Mouse (Mus musculus) CD4-positive, CD25-positive, alpha-beta regulatory T cell, adult 4 months (primary cell): ENCODE results near the gene Ap5b1. TPM values are rescaled to one million over a fixed set of nuclear protein-coding genes. Genes with fewer than 3 reads are reported as not detected.

Experiments
- ATAC-seq: one replicate; pipeline ENCODE4 v1.8.0; 2017
- polyA plus RNA-seq, 2 experiments: library from polyadenylated mRNA; unstranded; fragments of 100-300 nt; shearing (Covaris generic); gene quantifications; one replicate each; pipeline ENCODE4 v1.2.1; 2017

Ap5b1 gene
- polyA plus RNA-seq, 2 experiments from 2014 or later: 3.8 to 7.4 TPM

DNA sequence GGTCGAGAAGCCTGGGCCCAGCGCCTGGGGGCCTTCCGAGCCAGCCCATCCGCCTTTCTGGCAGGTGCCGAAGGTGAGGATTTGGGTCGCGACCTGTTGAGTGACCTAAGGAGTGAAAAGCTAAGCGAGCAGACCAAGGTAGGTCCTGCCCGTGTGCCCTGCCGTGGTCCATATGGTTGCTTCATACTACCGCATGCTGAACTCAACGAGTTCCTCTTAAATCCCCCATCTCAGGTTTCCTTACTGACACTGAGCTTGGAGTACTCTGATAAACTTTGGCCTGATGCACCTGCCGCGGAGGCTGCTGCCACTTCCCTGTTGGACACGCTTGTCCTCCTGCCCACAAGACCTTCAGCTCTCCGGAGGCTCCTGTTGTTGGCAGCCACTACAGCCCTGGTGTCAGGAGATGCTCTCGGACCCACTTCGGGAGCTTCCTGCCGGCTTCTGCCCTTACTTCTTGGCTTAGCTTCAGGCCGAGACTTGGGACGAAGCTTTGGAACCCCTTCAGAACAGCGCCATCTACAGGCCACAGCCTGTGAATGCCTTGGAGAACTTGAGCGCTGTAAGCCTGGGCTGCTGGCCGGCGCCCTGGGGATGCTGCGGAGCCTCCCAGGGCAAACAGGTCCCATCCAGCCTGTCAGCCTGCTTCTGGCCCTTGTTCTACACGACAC is 780 bp downstream of the Ap5b1 start:
- ATAC-seq: peak; percentile 3

DNA sequence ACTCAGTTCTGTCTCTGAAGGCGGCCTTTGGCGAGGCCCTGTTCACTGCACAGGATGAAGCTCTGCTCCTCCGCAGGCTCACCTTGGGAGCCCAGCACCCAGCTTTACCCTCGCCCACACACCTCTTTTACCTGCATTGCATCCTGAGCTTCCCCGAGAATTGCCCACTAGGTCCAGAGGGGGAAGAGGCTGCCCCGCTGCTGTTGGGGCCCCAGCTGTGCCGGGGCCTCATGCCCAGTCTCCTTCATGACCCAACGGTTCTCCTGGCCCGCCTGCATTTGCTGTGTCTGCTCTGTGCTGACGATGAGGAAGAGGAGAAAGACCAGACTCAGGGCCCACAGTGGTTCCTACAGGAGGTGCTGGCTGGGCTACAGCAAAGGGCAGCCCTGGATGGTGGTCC is 1.7 kb downstream of the Ap5b1 start:
- ATAC-seq: no peak

- no peak for ATAC-seq
Measured at GRCm38 (mm10) chr19:5570353-5571246, 2.8 kb downstream of the Ap5b1 start.

DNA sequence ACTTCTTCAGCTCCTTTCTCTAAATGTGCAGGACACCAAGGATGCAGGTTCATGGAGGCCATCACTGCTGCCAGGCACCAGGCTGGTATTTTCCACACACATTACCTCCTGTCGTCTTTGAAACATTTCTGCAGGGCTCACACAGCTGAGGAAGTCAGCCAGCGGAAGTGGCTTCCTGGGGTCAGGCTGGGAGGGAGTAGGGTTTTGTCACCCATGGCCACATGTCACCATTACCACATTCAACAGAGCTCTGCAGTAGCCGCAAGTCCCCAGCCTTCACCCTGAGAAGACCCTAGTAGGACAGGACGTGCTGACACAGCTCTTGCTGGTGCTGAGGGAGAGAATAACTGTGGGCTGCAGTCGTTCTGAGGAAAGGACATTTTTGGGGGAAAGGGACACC is 4.0 kb downstream of the Ap5b1 start:
- ATAC-seq: peak; percentile 31

DNA sequence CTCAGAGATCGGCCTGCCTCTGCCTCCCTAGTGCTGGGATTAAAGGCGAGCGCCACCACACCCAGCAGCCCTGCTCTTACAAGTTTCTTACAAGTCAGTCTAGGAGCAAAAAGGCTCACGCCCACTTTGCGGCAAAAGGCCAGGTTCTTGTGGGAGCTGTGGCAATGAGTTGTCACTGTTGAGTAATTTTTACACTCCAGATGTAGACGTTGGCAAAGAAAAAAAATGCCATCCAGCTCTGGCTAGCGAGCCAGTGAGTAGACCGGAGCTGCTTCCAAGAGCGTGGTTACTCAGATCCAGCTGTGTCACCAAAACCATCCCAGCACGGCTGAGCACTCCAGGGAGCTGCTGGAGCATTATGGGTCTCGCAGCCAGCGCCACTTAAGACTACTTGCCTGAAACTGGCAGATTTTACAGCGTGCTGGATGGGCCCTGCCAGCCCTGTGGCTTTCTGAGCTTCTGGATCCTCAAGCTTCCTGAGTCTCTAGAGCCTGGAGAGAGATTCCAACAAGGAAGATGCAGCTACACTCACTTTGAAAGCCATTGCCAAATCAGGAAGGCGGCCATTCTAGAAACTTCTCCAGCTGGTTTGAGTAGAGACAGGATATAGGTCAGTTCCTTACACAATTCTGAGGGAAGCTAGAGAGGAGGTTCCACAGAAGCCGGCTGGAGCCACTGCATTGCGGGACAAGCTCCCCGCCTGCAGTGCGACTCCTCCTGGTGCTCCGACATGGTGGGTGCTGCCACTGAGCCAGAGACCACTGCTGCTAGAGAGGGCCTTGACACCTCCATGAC is 4.7 kb downstream of the Ap5b1 start:
- ATAC-seq: no peak

DNA sequence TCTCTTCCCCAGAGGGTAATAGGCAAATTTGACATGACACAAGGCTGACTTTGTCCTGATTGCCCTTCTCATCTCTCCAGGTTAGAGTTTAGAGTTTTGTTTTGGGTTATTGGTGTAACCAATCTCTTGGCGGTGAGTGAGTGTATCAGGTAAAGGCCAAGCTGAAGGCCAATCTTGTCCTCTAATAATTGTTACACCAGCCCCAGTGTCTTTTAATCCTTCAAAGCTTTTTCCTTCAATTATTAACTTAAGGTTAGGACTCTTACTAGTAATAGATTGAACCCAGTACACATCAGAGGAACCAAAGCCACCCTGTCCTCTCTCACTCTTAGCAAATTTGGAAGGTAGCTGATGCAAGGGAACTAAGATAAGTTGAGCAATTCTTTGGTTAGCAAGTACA is 7.5 kb downstream of the Ap5b1 start:
- no peak for ATAC-seq

GRCm38 (mm10) chr19:5579971-5580370 is 12.1 kb downstream of the Ap5b1 start:
- ATAC-seq: no peak

- ATAC-seq: no peak
Measured at GRCm38 (mm10) chr19:5580776-5581175, 13.0 kb downstream of the Ap5b1 start.

GRCm38 (mm10) chr19:5581995-5582394 is 14.2 kb downstream of the Ap5b1 start:
- ATAC-seq: no peak

DNA sequence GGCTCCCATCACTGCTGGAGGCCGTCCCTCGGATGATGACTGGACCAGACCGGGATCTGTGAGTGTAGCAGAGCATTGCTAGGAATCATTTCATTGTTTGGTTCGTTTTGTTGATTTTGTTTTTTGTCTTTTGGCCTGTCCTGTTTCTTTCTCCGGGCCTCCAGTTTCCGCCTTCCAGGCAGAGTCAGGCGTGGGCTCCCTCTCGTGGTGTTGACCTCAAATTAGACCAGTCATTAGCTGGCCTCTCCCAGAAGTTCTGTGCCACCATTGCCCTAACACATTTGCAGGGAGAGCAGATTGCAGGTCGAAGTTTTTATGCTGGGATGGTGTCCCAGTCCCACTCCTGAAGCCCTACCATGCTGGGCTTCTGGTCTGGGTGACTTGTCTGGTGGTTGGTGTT is 21.3 kb downstream of the Ap5b1 start:
- ATAC-seq: no peak

- no peak for ATAC-seq
Measured at GRCm38 (mm10) chr19:5591888-5592287, 24.1 kb downstream of the Ap5b1 start.

- no peak for ATAC-seq
Measured at GRCm38 (mm10) chr19:5599224-5599623, 31.4 kb downstream of the Ap5b1 start.

DNA sequence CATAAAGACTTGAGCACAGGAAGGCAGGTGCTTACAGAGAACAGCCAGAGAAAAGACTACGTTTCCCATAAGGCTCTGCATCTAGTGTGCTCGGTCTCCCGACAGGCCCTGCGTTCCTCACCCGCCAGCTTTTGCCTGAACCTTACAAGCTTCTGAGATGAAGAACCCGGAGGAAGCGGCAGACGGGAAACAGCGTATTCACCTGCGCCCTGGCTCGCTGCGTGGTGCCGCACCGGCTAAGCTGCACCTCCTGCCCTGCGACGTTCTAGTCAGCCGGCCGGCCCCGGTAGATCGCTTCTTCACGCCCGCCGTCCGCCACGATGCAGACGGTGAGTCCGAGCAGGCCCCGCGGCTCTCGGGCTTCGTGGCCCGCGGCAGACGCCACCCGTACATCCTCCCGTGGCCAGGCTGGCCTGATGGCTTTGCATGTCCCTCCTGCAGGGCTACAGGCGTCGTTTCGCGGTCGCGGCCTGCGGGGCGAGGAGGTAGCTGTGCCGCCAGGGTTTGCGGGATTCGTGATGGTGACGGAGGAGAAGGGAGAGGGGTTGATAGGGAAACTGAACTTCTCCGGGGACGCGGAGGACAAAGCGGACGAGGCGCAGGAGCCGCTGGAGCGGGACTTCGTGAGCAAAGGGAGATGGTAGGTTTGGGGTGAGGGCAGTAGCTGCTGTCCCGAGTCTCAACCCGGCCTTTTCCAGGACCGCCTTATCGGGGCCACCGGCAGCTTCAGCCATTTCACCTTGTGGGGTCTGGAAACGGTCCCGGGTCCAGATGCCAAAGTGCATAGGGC is 34.1 kb downstream of the Ap5b1 start, which contains the start of gene Rnaseh2c:
Gene Rnaseh2c, plus strand, starts transcription at position 122 of the 790 bp plus-strand sequence.
- ATAC-seq: peak; percentile 99

DNA sequence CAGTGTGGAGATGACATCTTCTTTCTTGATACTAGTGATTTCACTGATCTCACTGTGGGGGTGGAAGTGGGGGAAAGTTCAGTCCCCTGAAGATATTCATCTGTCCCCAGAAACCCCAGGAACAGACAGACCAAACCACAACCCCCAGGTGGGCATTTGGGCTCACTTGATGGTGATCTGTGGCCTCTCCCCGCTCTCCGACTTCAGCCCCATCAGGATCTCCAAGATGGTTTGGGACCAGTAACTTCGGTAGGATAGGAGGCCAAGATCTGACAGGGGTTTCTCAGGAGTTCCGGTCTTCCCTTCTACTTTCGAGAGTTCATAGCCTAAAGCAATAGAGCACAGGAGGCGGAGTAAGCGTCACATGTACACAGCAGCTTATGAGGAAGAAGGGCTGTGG is 35.8 kb downstream of the Ap5b1 start:
- ATAC-seq: no peak

- ATAC-seq: no peak
Measured at GRCm38 (mm10) chr19:5605126-5605525, 37.3 kb downstream of the Ap5b1 start.

DNA sequence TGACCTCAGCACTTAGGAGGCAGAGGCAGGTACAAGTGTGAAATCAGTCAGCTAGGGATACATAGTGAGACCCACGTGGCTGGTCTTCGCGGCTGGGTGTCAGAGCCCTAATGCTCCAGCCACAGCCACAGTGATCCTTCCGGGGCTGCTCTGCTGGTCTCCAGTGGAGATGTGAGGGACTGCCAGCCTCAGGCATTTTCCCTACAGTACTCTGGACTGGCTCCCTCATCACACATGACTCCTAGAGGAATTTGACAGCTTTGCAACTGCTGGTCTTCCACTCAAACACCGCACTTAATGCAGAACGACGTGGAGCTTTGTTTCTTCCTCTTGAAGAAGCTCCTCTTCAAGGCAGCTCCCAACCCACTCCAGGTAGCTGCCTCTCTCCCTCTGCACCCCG is 38.4 kb downstream of the Ap5b1 start:
- ATAC-seq: no peak

DNA sequence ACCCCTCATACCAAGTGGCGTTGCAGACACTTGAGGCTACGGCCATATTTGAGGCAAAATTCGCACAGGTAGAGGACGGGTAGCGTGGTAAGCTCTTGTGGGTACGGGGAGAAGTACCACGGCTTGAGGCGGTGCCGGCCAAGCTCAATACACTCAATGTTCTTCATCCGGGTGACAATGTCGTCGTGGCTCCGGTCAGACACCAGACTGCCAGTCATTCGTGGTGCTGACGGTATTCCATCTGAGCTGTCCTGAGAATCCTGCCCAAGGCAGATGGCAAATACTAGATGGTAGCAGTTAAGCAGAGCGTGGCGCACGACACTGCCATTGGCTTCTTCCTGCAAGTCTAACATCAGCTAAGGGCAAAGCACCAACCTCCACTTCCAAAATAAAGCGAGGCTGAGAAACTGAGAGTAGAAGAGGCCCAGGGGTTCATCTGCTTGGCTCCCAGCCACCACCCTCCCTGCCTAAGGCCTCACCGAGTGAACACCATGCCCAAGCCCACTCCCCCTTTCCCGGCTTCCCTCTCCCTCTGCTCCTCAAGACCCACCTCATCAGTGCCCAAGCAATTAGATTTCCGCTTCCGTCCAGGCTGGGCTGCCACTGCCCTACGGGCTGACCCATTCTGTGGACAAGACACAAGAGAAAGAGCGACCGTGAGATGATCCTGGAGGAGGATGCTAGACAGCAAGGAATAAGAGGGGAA is 40.0 kb downstream of the Ap5b1 start:
- no peak for ATAC-seq

DNA sequence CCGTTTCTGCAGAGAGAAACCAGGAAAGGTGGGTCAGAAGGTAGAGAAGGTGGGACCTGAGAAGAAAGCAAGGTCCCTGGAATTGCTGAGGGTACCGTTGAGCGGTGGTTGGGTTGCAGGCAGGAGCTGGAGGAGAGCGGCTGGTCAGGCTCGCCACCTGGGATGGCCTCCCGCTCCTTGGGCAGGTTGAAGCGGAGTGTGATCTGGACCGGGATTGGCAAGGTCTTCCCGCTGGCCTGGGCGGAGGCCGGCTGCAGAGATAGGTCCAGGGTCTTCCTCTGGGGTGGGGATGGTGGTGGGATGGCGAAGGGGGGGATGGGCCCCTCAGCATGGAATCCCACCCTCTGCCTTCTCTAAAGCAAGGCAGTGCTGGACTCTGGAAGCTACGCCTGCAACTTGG is 40.9 kb downstream of the Ap5b1 start:
- ATAC-seq: no peak

GRCm38 (mm10) chr19:5609171-5609546 is 41.3 kb downstream of the Ap5b1 start:
- ATAC-seq: no peak

DNA sequence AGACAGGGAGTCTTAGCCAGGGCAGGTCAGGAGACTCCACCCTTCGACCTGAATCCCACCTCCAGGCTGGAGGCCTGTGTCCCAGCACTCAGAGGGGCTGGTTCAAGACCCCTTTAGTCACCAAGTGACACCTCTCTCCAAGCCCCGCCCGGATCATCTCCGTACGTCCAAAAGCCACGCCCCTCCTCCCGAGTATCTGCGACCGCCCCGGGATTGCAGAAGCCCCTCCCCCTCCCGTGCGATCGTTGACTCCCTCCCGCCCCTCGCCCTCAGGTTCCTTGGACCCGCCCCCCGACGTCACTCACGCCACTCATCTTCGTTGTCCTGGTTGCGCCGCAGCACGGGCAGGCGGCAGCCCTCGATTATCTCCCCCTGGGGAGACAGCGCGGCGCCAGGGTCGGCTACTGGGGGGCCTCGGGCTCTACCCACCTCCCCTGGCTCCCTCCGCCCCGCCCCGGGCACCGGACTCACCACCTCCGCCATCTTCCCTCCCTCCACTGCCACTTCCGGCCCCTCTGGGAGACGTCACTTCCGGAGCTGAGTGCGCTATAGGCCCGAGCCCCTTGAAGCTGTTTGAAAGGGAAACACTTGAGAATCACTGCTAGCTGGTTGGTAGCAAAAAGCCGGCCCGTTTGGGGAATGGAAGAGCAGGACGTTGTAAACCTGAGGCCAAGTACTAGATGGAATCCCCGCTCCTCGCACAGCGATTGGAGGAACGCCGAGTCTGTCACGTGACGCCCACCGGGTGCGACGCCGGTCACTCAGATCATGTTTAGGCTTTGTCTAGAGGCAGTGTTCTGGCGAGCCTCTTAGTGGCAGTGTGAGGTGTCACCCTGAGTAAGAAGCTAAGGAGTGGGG is 42.0 kb downstream of the Ap5b1 start, which contains the start of gene Kat5:
Gene Kat5, minus strand, starts transcription at position 691 of the 858 bp plus-strand sequence.
- peak; percentile 97 for ATAC-seq

GRCm38 (mm10) chr19:5611973-5612372 is 44.1 kb downstream of the Ap5b1 start:
- ATAC-seq: no peak
